ENCODE assay signal across 8 mouse cellular contexts in genomic region chr9:21152715-21153114, GRCm38 (mm10). TPM values are rescaled to one million over a fixed set of nuclear protein-coding genes. Genes with fewer than 3 reads are reported as not detected.
DNase-seq lines count a peak whose midpoint lies in the region; ATAC-seq and TF ChIP-seq lines count a peak whose summit lies in the region.

No protein-coding gene starts in this region.

- 4% methylated on average over 11 of the region's 11 CpGs for WGBS in lung, embryonic 14.5 days
- 3% methylated on average over 11 of the region's 11 CpGs for WGBS in neural tube, embryonic 15.5 days

- no peaks in the 10 kb centered on the region for H3K9me3 ChIP-seq in lung, embryonic 14.5 days (ENCODE audit: low read depth, low read length)
- no peaks in the 10 kb centered on the region for H3K9me3 ChIP-seq in neural tube, embryonic 15.5 days (replicated peaks)

- H3K9ac ChIP-seq in lung, embryonic 14.5 days = peak overlapping the region; percentile 52; the same call in 1 of the 2 replicates
- peak overlapping the region; percentile 1; the same call in 1 of the 2 replicates for H3K9ac ChIP-seq in neural tube, embryonic 15.5 days (replicated peaks)

- no peaks in the 10 kb centered on the region; the same call in 1 of the 2 replicates for H3K36me3 ChIP-seq in lung, embryonic 14.5 days (ENCODE audit: insufficient read depth)
- H3K36me3 ChIP-seq in neural tube, embryonic 15.5 days = no peaks in the 10 kb centered on the region

- DNase-seq in gastrocnemius, postnatal 14 days = peak; percentile 32
- DNase-seq in gastrocnemius, postnatal 25 days = no peak
- peak; percentile 81 for DNase-seq in embryo, embryonic 11 days
- DNase-seq in heart, postnatal 14 days = peak; percentile 53 to 62
- DNase-seq in layer of hippocampus, adult 2 months (ENCODE audit: low spot score in 2 of 2) = peak; percentile 80 to 81
- peak; percentile 80 for DNase-seq in lung, embryonic 14.5 days
- no peak for DNase-seq in urinary bladder, postnatal 25 days (ENCODE audit: low spot score)

- H3K4me2 ChIP-seq in lung, embryonic 14.5 days = peak overlapping the region; percentile 89
- peak overlapping the region; percentile 55 for H3K4me2 ChIP-seq in neural tube, embryonic 15.5 days

- intact Hi-C loops in gastrocnemius, postnatal 14 days (cut with DNase I; ENCODE audit: low total_unique reads) = no loop called here
- intact Hi-C loops in heart, postnatal 14 days (cut with DNase I) = loop anchor here (5.0 kb wide), 1 partner anchor 60 kb away; no protein-coding TSS in a partner anchor

- peak; percentile 94 for TF ChIP-seq CTCF in layer of hippocampus, adult 2 months (conservative IDR thresholded peaks at IDR 0.05)
- peak; percentile 91 for TF ChIP-seq CTCF in lung, embryonic 14.5 days (IDR thresholded peaks at IDR 0.05; ENCODE audit: low read depth)

- peak; percentile 7; the same call in 1 of the 2 replicates for ATAC-seq in lung, embryonic 14.5 days (ENCODE audit: insufficient read depth)
- no peak for ATAC-seq in neural tube, embryonic 15.5 days (ENCODE audit: low FRiP score)

- peak overlapping the region; percentile 36 for H3K4me3 ChIP-seq in layer of hippocampus, adult 2 months
- peak overlapping the region; percentile 38 for H3K4me3 ChIP-seq in lung, embryonic 14.5 days (ENCODE audit: low read depth, low read length)
- peak overlapping the region; percentile 21 for H3K4me3 ChIP-seq in neural tube, embryonic 15.5 days (replicated peaks)

- H3K4me1 ChIP-seq in lung, embryonic 14.5 days (ENCODE audit: insufficient read depth) = peaks cover 21% of the 10 kb centered on the region
- H3K4me1 ChIP-seq in neural tube, embryonic 15.5 days = peaks cover 34% of the 10 kb centered on the region

- no peak overlapping the region; the same call in 1 of the 2 replicates for H3K27ac ChIP-seq in layer of hippocampus, adult 2 months
- no peak overlapping the region for H3K27ac ChIP-seq in lung, embryonic 14.5 days (ENCODE audit: low read depth)
- no peak overlapping the region for H3K27ac ChIP-seq in neural tube, embryonic 15.5 days (replicated peaks)

- H3K27me3 ChIP-seq in lung, embryonic 14.5 days (ENCODE audit: insufficient read depth, low read length) = no peaks in the 10 kb centered on the region
- no peaks in the 10 kb centered on the region; the same call in 1 of the 2 replicates for H3K27me3 ChIP-seq in neural tube, embryonic 15.5 days (replicated peaks)

RNA-seq across cellular contexts. Expression of gene Cdc37, which starts 2.9 kb away (rescaled TPM):
- 100 to 1,000 TPM; 138 to 139 TPM for total RNA-seq in gastrocnemius, postnatal 14 days (2021)
- 100 to 1,000 TPM; 120 to 126 TPM for total RNA-seq in gastrocnemius, postnatal 25 days (2021)
- total RNA-seq in heart, postnatal 14 days (2021) = 100 to 1,000 TPM; 151 to 157 TPM
- total RNA-seq in layer of hippocampus, adult 2 months (2021) = 100 to 1,000 TPM; 144 to 150 TPM
- 352 and 353 TPM in 2 replicates for polyA plus RNA-seq in lung, embryonic 14.5 days (2014; fragmentation: Nextera tagmentation; extraction: Ambion mirVana)
- 199 and 230 TPM in 2 replicates for polyA plus RNA-seq in neural tube, embryonic 15.5 days (2015; fragmentation: Nextera tagmentation; extraction: Ambion mirVana)

RNA-seq across cellular contexts. Expression of gene Pde4a, which starts 12.8 kb away (rescaled TPM):
- 10 to 100 TPM; 26.1 to 27.1 TPM for total RNA-seq in gastrocnemius, postnatal 14 days (2021)
- 10 to 100 TPM; 44.6 to 46.7 TPM for total RNA-seq in gastrocnemius, postnatal 25 days (2021)
- 10 to 100 TPM; 36.7 to 37.5 TPM for total RNA-seq in heart, postnatal 14 days (2021)
- 10 to 100 TPM; 86.6 to 89.3 TPM for total RNA-seq in layer of hippocampus, adult 2 months (2021)
- 8.4 and 9.4 TPM in 2 replicates for polyA plus RNA-seq in lung, embryonic 14.5 days (2014; fragmentation: Nextera tagmentation; extraction: Ambion mirVana)
- polyA plus RNA-seq in neural tube, embryonic 15.5 days (2015; fragmentation: Nextera tagmentation; extraction: Ambion mirVana) = 37.4 and 42.1 TPM in 2 replicates

RNA-seq across cellular contexts. Expression of gene Tyk2, which starts 21.7 kb away (rescaled TPM):
- total RNA-seq in gastrocnemius, postnatal 14 days (2021) = 1 to 10 TPM; 4.9 to 5.3 TPM
- total RNA-seq in gastrocnemius, postnatal 25 days (2021) = 1 to 10 TPM; 4.7 to 5.8 TPM
- total RNA-seq in heart, postnatal 14 days (2021) = 1 to 10 TPM; 9.2 TPM
- total RNA-seq in layer of hippocampus, adult 2 months (2021) = 10 to 100 TPM; 16.8 to 21.5 TPM
- 9.5 and 12.5 TPM in 2 replicates for polyA plus RNA-seq in lung, embryonic 14.5 days (2014; fragmentation: Nextera tagmentation; extraction: Ambion mirVana)
- 9.9 and 12.4 TPM in 2 replicates for polyA plus RNA-seq in neural tube, embryonic 15.5 days (2015; fragmentation: Nextera tagmentation; extraction: Ambion mirVana)

Comparison
In these comparisons a context has a peak if more than half of its experiments do, and no peak if none do; other contexts are left out.
1. DNase-seq: peak in gastrocnemius, postnatal 14 days (single experiment), embryo, embryonic 11 days (single experiment), heart, postnatal 14 days (2 of 2), layer of hippocampus, adult 2 months (2 of 2) and lung, embryonic 14.5 days (single experiment); none in gastrocnemius, postnatal 25 days (single experiment) and urinary bladder, postnatal 25 days (single experiment).
2. Peak in every context shown above with its lines, with median percentiles within 50 percentile points of each other: H3K4me3 ChIP-seq.